Mouse (Mus musculus): Measurements from ENCODE around the gene Ranbp6.

DNA sequence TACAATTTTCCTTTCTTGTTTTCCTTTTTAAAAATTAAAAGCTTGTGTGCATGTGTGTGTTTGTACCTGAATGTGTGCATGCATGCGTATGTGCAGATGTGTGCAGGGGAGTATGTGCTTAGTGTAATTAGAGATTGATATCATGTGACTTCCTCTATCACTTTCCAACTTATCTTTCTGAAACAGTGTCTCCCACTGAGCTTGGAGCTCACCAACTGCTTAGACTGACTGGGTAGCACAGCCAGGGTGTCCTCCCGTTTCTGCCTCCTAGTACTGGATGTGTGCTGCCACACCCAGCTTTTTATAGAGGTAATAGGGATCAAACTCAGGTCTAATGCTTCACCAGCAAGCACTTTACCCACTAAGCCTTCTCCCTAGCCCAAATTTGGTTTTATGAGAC lies 29.9 kb downstream of the Ranbp6 start:
- TF ChIP-seq CTCF (IDR thresholded peaks at IDR 0.05; ENCODE audit: low read depth, low read length) (no peak), POLR2A (IDR thresholded peaks at IDR 0.05; ENCODE audit: borderline replicate concordance, low read depth, low read length) (no peak)
